Mouse (Mus musculus): ENCODE results near the gene Cd52. TPM values are rescaled to one million over a fixed set of nuclear protein-coding genes. Genes with fewer than 3 reads are reported as not detected.
A peak's percentile ranks its signal among the peaks of the same experiment; 100 is the strongest.

The Cd52 gene
- total and polyA plus RNA-seq, 3 experiments = 1.3 to 21.1 (median 2.0) TPM

GRCm38 (mm10) chr4:134090521-134091224, 4.2 kb downstream of the Cd52 start:
- peaks cover 31% of the 10 kb centered on the region for H3K27me3 ChIP-seq (ENCODE audit: insufficient read depth, low read length)
- TF ChIP-seq CTCF (IDR thresholded peaks at IDR 0.05; ENCODE audit: low read depth, low read length) (no peak), POLR2AphosphoS5 (IDR thresholded peaks at IDR 0.05; ENCODE audit: insufficient replicate concordance, low read depth, low read length) (no peak), TAL1 (conservative IDR thresholded peaks at IDR 0.05; ENCODE audit: low read depth, low read length) (no peak), GATA2 (IDR thresholded peaks at IDR 0.05; ENCODE audit: borderline replicate concordance, low read depth, low read length) (no peak)
- DNase-seq (ENCODE audit: low spot score) = no peak
- H3K4me1 ChIP-seq (ENCODE audit: insufficient read depth, low read depth, low read length) = peaks cover 54% of the 10 kb centered on the region
- no peak for ATAC-seq (ENCODE audit: extremely low read depth, insufficient number of reproducible peaks, low FRiP score, poor library complexity, severe bottlenecking)
- H3K4me3 ChIP-seq (ENCODE audit: low read depth, low read length) = no peak overlapping the region
- H3K9me3 ChIP-seq (replicated peaks) = no peaks in the 10 kb centered on the region
- H3K36me3 ChIP-seq (replicated peaks) = no peaks in the 10 kb centered on the region

- Histone ChIP-seq H3K4me3 (ENCODE audit: low read depth, low read length) (no peak overlapping the region; the same call in 1 of the 2 replicates), H3K4me1 (ENCODE audit: insufficient read depth, low read depth, low read length) (peaks cover 42% of the 10 kb centered on the region), H3K36me3 (replicated peaks) (no peaks in the 10 kb centered on the region), H3K9me3 (replicated peaks) (no peaks in the 10 kb centered on the region; the same call in 1 of the 2 replicates), H3K27me3 (ENCODE audit: insufficient read depth, low read length) (peaks cover 27% of the 10 kb centered on the region)
- TF ChIP-seq POLR2AphosphoS5 (IDR thresholded peaks at IDR 0.05; ENCODE audit: insufficient replicate concordance, low read depth, low read length) = no peak
- TF ChIP-seq GATA1 (IDR thresholded peaks at IDR 0.05; ENCODE audit: borderline replicate concordance, low read length) = no peak
- no peak for TF ChIP-seq CTCF (IDR thresholded peaks at IDR 0.05; ENCODE audit: low read depth, low read length)
- TF ChIP-seq GATA2 (IDR thresholded peaks at IDR 0.05; ENCODE audit: borderline replicate concordance, low read depth, low read length) = no peak
- TF ChIP-seq TAL1 (conservative IDR thresholded peaks at IDR 0.05; ENCODE audit: low read depth, low read length) = no peak
- ATAC-seq (ENCODE audit: extremely low read depth, insufficient number of reproducible peaks, low FRiP score, poor library complexity, severe bottlenecking) (no peak), DNase-seq (ENCODE audit: low spot score) (no peak)
Measured at GRCm38 (mm10) chr4:134089029-134089428, 5.9 kb downstream of the Cd52 start.

- no peaks in the 10 kb centered on the region for H3K36me3 ChIP-seq (replicated peaks)
- no peaks in the 10 kb centered on the region; the same call in 1 of the 2 replicates for H3K9me3 ChIP-seq (replicated peaks)
- peaks cover 22% of the 10 kb centered on the region for H3K27me3 ChIP-seq (ENCODE audit: insufficient read depth, low read length)
- TF ChIP-seq GATA1 (IDR thresholded peaks at IDR 0.05; ENCODE audit: borderline replicate concordance, low read length) = no peak
- TF ChIP-seq CTCF (IDR thresholded peaks at IDR 0.05; ENCODE audit: low read depth, low read length) = peak; percentile 66
- H3K4me3 ChIP-seq (ENCODE audit: low read depth, low read length) = peak overlapping the region; percentile 18; the same call in 1 of the 2 replicates
- ATAC-seq (ENCODE audit: extremely low read depth, insufficient number of reproducible peaks, low FRiP score, poor library complexity, severe bottlenecking) (no peak), DNase-seq (ENCODE audit: low spot score) (peak; percentile 63)
- peaks cover 34% of the 10 kb centered on the region for H3K4me1 ChIP-seq (ENCODE audit: insufficient read depth, low read depth, low read length)
Measured at GRCm38 (mm10) chr4:134087412-134087811, 7.5 kb downstream of the Cd52 start.

- H3K4me3 ChIP-seq (ENCODE audit: low read depth, low read length) = no peak overlapping the region
- no peaks in the 10 kb centered on the region; the same call in 1 of the 2 replicates for H3K9me3 ChIP-seq (replicated peaks)
- no peak for ATAC-seq (ENCODE audit: extremely low read depth, insufficient number of reproducible peaks, low FRiP score, poor library complexity, severe bottlenecking)
- DNase-seq (ENCODE audit: low spot score) = no peak
- H3K4me1 ChIP-seq (ENCODE audit: insufficient read depth, low read depth, low read length) = peaks cover 47% of the 10 kb centered on the region
- peaks cover 36% of the 10 kb centered on the region for H3K27me3 ChIP-seq (ENCODE audit: insufficient read depth, low read length)
- no peaks in the 10 kb centered on the region for H3K36me3 ChIP-seq (replicated peaks)
- TF ChIP-seq CTCF (IDR thresholded peaks at IDR 0.05; ENCODE audit: low read depth, low read length) = 0 out of 2 replicates have a peak, but pooled peaks have one; percentile 20
- TF ChIP-seq GATA1 (IDR thresholded peaks at IDR 0.05; ENCODE audit: borderline replicate concordance, low read length) = no peak
Measured at GRCm38 (mm10) chr4:134084999-134085398, 9.9 kb downstream of the Cd52 start.

- TF ChIP-seq POLR2AphosphoS5 (IDR thresholded peaks at IDR 0.05; ENCODE audit: insufficient replicate concordance, low read depth, low read length) (no peak), TAL1 (conservative IDR thresholded peaks at IDR 0.05; ENCODE audit: low read depth, low read length) (no peak), CTCF (IDR thresholded peaks at IDR 0.05; ENCODE audit: low read depth, low read length) (no peak), GATA1 (IDR thresholded peaks at IDR 0.05; ENCODE audit: borderline replicate concordance, low read length) (no peak), GATA2 (IDR thresholded peaks at IDR 0.05; ENCODE audit: borderline replicate concordance, low read depth, low read length) (no peak)
- ATAC-seq (ENCODE audit: extremely low read depth, insufficient number of reproducible peaks, low FRiP score, poor library complexity, severe bottlenecking) (no peak), DNase-seq (ENCODE audit: low spot score) (no peak)
- Histone ChIP-seq H3K36me3 (replicated peaks) (no peaks in the 10 kb centered on the region), H3K27me3 (ENCODE audit: insufficient read depth, low read length) (peaks cover 33% of the 10 kb centered on the region), H3K4me3 (ENCODE audit: low read depth, low read length) (peak overlapping the region; percentile 71; the same call in 1 of the 2 replicates), H3K9me3 (replicated peaks) (no peaks in the 10 kb centered on the region; the same call in 1 of the 2 replicates), H3K4me1 (ENCODE audit: insufficient read depth, low read depth, low read length) (peaks cover 29% of the 10 kb centered on the region)
Measured at GRCm38 (mm10) chr4:134082460-134082859, 12.4 kb downstream of the Cd52 start.

- no peak for TF ChIP-seq TAL1 (conservative IDR thresholded peaks at IDR 0.05; ENCODE audit: low read depth, low read length)
- TF ChIP-seq GATA1 (IDR thresholded peaks at IDR 0.05; ENCODE audit: borderline replicate concordance, low read length) = no peak
- no peak for TF ChIP-seq CTCF (IDR thresholded peaks at IDR 0.05; ENCODE audit: low read depth, low read length)
- no peak for TF ChIP-seq POLR2AphosphoS5 (IDR thresholded peaks at IDR 0.05; ENCODE audit: insufficient replicate concordance, low read depth, low read length)
- no peak for TF ChIP-seq GATA2 (IDR thresholded peaks at IDR 0.05; ENCODE audit: borderline replicate concordance, low read depth, low read length)
- H3K36me3 ChIP-seq (replicated peaks) = no peaks in the 10 kb centered on the region
- peak overlapping the region; percentile 71 for H3K4me3 ChIP-seq (ENCODE audit: low read depth, low read length)
- ATAC-seq (ENCODE audit: extremely low read depth, insufficient number of reproducible peaks, low FRiP score, poor library complexity, severe bottlenecking) = peak; percentile 40
- H3K27me3 ChIP-seq (ENCODE audit: insufficient read depth, low read length) = peaks cover 34% of the 10 kb centered on the region
- DNase-seq (ENCODE audit: low spot score) = peak; percentile 57
- H3K4me1 ChIP-seq (ENCODE audit: insufficient read depth, low read depth, low read length) = peaks cover 25% of the 10 kb centered on the region
- no peaks in the 10 kb centered on the region; the same call in 1 of the 2 replicates for H3K9me3 ChIP-seq (replicated peaks)
Measured at GRCm38 (mm10) chr4:134081730-134082386, 13.0 kb downstream of the Cd52 start.

Data from G1E (cell line).